Mouse (Mus musculus): ENCODE measurements around the gene Rasgef1b.

GRCm38 (mm10) chr5:99482524-99482923, 246.3 kb downstream of the Rasgef1b start:
- TF ChIP-seq POLR2A (IDR thresholded peaks at IDR 0.05; ENCODE audit: insufficient read length, low read depth) (no peak), E2F4 (IDR thresholded peaks at IDR 0.05; ENCODE audit: insufficient read depth) (no peak), MAX (IDR thresholded peaks at IDR 0.05; ENCODE audit: low read depth) (no peak), POLR2AphosphoS2 (IDR thresholded peaks at IDR 0.05; ENCODE audit: insufficient read length, low read depth) (no peak), USF1 (IDR thresholded peaks at IDR 0.05; ENCODE audit: low read depth) (no peak), TCF12 (IDR thresholded peaks at IDR 0.05; ENCODE audit: insufficient read depth, poor library complexity, severe bottlenecking) (no peak), MYOG (IDR thresholded peaks at IDR 0.05; ENCODE audit: control insufficient read depth in 1 of 3, insufficient read depth in 1 of 3, insufficient read length in 2 of 3, low read depth in 2 of 3) (no peak), CEBPB (IDR thresholded peaks at IDR 0.05; ENCODE audit: insufficient read depth, poor library complexity, severe bottlenecking) (no peak), REST (IDR thresholded peaks at IDR 0.05; ENCODE audit: insufficient read depth, insufficient read length) (no peak)
